Mouse (Mus musculus) heart, adult 9 months (tissue): ENCODE measurements around the gene Cdkl2.

Experiments used
- DNase-seq, 2 experiments: peaks; one replicate each; pipeline ENCODE4 v3.0.0; 2022; ENCODE audit warnings: low spot score in 2 of 2

Gene Cdkl2

DNA sequence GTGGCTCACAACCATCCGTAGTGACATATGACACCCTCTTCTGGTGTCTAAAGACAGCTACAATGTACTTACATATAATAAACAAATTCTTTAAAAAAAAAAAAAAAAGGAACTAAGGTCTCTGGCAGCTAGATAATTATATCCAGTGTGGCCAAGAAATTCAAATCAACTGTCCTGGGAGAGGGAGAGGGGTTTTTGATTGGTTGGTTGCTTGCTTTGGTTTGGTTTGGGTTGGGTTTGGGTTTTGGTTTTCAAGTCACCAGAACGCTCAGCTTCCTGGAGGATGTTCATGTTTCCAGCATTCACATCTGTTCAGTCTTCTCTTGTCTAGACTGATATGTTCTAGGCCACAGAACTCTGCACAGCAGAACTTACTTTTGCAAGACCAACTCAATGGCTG, 50.6 kb downstream of the Cdkl2 start:
- DNase-seq = no peak

DNA sequence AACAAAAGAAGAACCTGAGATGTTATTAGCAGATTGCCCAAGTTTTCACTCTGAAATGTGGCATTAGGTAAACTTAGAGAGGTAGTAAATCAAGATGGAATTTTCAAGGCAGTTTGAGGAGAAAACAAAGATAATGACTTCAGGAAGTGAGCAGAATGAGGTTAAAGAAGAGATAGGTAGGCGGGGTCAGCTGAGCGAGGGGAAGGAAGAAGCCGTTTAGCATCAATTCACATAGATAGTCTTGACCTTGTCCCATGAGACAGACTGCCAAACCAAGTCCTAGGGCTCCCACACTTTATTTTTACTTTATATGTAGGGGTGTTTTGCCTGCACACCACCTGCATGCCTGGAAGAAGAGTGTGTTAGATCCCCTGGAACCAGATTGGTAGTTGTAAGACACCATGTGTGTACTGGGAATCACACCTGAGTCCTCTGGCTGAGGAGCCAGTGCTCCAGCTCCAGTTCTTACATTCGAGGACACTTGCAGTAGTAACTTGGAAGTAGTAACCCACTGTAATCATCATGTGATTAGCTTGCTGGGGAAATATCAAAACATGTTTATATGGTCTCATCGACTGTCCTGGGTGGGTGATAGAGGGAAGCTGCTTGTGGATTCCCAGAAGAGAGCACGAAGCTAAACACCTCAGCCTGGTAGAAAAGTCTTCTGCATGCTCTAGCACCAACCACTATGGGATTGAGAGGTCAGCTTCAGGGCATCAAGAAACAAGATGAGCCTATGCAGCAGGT, 52.3 kb downstream of the Cdkl2 start:
- DNase-seq = no peak

DNA sequence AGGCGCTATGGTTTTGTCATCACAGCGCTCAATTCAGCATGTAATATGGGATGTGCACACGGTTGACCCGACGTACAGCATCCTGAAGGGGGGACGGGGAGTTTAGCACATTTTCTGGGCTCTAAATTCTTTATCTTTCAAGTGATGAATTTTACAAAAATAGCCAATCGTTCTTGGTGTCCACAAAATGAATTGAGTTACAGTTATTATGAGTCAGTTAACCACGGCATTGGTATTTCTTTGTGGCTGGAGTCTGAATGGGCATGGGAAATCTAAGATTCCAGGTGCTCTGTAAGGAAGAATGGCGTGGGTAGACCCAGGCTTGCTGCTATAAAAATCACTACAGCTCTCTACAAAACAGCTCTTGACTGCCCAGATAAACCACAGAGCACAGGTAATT, 54.4 kb downstream of the Cdkl2 start:
- DNase-seq = no peak

DNA sequence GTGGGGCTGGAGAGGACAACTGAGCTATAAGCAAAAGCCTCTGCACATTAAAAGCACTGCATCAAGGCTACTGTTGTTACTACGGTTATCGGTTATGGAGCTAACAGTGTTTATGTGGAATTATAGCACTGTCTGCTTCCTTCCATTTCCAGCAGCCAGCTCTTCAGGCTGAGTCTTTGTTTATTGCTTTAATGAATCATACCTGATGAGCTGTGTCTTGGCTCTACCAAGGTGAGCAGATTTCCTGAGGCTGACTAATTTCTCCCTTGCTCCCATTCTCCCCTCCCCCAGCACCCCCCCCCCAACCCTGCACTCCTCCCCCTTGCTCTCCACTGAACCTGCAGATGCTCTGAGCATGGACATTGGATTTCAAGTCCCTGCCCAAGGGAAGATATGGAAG, 55.9 kb downstream of the Cdkl2 start:
- DNase-seq = no peak

DNA sequence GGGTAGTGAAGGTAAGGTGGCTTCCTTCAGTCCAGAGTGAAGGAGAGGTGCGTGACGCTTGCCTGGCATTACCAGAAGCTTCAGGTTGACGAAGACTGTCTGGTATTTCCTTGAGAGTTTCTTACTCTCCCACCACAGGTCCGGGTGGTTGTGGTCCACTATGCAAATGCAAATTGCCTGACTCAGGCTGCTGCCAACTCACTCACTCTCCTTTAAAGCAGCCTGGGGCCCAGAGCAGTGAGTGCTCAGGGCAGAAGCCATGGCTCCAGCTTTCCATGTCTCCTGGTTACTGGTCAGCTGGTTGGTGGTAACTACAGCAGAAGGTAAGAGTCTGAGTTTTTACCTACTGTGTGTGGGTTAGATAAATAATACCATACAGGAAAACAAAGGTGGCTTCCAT, 56.4 kb downstream of the Cdkl2 start, which contains the start of gene Odaph:
Gene Odaph (plus strand): TSS at position 240 of the 400 bp plus-strand sequence.
- DNase-seq = no peak

DNA sequence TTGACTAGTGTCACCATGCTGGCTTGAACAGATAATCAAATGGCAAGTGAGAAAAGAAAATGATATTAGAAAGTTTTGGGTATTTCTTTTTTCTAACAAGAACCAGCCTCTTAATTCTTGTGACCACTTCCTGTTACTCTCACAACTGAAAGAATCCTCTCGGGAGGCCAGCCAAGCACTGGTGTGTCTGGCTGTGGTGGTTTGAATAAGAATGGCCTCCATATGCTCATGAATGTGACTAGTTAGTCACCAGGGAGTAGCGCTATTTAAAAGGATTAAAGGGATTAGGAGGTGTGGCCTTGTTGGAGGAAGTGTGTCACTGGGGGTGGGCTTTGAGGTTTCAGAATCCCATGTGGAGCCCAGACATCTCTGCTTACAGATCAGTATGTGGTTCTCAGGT, 58.0 kb downstream of the Cdkl2 start:
- DNase-seq = no peak

DNA sequence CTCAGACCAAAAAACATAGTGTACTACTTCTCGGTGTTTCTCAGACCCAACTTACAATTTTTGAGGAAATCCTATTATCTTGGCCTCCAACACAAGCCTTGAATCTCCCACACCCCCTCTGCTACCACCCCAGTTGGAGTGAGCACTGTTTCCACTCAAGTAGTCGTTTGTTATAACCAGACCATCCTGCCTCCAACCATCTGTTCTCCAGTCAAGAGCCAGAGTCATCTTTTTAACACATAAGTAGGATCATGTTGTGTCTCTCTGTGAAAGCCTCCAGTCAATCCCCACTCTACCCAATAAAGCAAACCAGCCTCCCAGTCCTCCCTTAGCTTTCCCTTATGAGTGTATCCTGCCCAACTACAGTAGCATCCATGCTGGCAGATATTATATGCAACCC, 60.2 kb downstream of the Cdkl2 start:
- DNase-seq = no peak

DNA sequence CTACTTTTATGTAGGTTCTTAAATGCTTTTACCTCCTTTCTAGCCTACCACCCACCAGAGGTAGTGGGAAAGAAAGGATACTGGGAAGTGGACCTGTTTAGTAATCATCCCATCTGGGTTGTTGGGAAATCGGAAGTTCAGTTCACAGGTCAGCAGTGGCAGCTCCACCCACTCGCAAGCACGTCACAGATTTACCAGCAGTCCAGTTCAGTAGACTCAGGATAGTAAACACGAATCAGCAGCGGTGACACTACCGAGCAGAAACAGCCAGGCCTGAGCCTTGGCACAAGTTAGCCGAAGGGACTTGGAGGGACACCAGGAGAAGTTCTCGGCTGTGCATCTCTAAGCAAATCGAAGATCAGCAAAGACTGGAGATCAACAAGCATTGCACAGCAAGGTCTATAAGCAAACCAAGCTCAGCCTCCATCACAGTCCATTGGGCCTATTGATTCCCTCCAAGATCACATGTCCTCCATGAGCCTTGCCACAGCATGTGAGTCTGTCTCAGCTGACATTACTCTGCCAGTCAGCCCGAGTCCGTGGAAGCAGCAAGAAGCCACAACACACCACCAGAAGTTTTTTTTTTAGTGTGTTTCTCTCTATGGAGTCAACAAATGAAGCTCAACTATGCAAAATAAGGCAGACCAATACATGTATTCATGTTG, 62.4 kb downstream of the Cdkl2 start:
- no peak for DNase-seq

DNA sequence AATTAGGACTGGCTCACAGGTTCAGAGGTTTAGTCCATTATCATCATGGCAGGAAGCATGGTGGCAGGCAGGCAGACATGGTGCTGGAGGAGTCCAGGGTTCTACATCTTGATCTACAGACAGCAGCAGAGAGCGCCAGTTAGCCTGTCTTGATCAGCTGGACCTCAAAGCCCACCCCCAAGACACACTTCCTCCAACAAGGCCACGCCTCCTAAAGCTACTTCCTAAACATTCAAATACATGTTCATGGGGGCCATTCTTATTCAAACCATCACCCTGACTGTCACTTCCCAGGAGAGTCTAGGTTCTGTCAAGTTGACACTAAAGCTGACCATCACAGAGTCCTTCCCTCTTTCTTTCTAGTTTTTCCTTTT, 66.3 kb downstream of the Cdkl2 start:
- no peak for DNase-seq

DNA sequence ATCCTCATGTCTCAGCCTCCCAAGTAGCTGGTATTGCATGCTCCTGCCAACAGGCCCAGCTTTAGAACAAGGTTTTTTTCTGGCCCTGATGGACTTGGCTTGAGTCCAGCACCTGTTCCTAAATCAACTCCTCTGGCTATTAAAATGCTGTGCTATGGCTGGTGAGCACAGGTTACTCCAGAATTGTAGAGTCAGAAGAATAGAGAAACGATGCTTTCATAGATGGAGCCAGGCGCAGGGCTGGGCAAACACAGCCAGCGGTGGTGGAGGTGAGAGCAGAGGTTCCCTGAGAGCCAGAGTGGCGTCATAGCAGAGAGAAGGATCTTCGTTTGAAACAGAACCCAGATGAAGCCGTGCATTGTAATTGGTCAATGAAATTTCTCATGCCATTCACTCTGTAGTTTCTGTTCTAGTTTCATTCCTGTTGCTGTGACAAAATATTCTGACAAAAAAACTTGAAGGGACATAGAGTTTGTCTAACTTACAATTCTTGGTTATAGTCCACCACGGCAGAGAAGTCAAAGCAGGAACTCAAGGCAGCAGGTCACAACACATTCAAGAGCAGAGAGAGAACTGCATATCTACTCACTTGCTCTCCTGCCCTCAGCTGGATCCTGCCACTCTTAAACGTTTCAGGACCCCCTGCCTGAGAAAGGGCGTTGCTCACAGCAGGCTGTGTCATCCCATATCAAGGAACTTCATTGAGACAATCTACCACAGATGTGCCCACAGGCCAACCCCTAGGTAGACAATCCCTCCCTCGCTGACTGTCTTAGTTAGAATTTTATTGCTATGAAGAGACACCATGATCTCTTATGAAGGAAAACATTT, 66.9 kb downstream of the Cdkl2 start:
- no peak for DNase-seq

DNA sequence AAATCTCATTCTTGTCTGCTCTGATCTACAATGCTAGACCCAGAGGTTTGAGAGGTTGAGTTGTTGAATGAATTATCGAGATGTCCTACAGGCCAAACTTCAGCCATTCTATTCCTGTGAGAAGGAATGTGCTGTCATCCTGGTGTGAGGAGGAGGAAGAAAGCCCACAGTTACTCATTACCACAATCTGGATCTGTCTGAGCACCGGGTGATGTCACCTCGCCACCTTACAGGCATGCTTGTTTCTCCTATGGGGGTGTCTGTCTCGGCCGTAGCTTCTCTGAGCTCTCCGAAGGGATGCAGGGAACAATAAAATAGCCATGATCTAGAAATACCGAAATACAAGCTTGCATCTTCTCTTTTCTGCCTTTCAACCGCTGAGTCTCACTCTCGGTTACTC, 67.9 kb downstream of the Cdkl2 start:
- DNase-seq = no peak

DNA sequence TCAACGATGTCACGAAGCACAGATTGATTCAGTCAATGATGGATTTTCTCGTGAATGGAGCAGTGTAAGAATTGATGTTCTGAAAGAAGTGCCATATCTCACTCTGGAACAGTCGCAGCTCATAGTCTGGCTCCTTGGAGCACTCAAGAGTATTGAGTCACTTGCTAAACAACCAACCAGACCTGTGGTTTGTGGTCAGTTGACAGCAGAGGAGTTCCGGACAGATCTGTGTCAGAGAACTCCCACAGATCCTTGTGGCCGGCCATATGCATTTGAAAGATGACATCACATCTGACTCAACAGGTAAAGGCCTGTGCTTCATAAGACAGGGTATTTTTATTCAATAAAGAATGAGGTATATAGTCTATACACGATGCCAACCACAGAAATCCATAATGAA, 69.7 kb downstream of the Cdkl2 start:
- no peak for DNase-seq

DNA sequence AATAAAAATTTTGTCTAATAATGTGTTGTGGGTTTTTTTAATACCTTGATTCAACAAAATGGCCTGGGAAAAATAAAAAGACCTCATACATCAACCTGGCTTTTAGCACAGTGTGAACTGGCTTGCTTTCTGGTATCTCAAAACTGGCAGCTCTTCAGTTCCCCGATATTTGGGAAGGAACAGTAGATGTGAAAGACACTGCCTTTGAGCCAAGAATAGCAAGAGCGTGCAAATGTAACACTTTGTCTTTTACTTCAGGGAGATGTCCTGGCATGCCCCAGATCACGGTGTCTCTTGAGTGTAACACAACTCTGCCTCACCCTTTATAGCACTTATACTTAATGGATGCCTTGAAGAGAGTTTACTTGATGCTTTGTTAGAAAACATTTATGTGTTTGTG, 71.6 kb downstream of the Cdkl2 start:
- DNase-seq = no peak

DNA sequence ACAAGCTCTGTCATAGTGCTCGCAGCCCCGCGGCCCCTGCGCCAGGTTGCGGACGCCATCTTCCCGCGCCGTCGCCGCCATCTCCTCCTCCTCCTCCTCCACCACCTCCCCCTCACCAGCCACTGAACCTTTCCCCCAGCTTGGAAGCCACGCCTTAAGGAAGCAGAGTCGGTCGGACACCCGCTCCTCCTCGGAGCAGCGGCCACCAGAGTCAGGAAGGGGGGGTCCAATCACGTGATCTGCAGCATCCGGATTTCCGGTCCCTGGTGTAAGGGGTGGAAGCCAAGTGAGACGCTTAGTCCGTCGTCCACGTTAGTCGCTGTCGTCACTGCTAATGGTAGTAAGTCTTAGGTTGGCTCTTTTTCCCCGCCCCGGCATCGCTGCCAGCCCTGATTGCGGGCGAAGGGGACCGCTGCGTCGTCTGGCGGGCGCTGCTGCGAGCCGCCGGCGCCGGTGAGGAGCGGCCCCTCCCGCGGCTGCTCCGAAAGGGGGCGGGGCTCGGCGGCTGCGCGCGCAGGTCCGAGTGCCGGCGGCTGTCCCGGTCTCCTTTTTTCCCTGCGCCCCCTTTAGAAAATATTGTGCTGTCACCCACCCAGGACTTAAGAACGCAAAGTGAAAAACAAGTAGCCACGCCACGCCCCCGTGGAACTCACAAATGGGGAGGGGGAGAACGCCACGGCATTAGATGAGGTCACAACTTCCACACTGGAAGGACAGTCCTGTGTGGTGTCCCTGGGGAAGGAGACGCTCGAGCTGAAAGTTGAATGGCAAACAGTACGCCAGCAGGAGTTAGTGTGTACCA, 80.8 kb downstream of the Cdkl2 start, which contains the start of gene Rchy1:
Gene Rchy1 (minus strand): TSS at position 430 of the 802 bp plus-strand sequence.
- peak; percentile 96 to 97 for DNase-seq

DNA sequence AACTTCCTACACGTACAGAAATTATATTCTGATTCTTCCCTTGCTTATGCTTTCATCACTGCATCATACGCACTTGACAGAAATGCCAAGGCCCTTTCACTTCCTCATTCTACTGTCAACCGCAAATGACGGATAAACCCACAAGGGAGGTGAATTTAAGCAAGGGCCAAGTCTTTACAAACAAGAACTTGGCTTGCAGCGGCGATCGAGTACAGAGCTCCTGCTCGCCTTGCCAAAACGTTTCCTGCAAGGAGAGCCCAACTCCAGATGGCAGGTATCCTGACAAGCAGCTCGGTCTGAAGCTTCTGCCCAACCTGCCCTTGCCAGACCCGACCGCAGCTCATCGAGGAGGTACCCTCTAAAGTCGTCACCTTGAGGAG, 81.4 kb downstream of the Cdkl2 start:
- peak in 1 of 2 experiments; percentile 80 for DNase-seq

DNA sequence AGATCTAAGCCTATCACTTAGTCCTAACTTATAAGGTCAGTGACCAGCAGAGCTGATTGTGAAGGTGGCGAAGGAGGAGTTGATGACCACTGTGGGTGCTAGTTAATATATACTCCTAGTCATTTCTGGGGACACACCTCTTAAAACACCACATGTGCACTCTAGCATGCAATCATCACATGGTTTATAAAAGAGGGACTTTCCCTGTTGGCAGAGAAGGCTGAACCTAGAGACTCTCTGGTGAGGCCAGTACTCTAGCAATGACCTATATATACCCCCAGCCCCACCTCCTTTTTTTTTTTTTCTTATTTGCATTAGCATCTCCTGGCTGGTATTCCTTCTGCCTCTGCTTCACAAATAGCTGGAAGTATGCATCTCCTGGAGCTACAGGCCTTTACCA, 82.3 kb downstream of the Cdkl2 start:
- peak in 1 of 2 experiments; percentile 11 for DNase-seq

DNA sequence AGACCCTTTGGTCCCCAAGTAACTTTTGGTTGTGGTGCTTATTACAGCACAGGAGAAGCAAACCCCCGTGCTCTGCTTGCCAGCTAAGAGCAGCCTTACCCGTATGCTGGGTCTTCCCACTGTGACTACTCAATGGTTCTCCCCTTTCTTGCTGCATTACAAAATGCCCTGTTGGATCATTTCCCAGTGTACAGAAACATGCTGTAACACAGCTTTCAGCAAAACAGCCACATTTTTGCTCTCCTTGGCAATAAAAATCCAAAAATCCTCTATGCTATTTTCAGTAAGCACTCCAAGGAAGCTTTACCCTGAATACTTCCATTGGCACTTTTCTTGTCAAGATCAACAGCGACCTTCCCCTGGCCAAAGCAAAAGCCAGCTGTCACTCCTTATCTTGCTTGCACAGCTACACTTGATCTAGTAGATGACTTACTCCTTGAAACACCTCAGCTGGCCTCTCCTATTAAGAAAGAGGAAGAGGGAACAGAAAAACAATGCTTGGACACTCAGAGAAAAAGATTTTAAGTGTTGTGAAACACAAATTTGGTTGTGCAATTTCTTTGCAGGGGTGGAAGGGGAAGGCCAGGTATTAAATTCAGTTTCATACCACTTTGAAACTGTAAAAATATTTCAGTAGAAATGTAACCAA, 83.0 kb downstream of the Cdkl2 start:
- peak; percentile 11 to 14 for DNase-seq

DNA sequence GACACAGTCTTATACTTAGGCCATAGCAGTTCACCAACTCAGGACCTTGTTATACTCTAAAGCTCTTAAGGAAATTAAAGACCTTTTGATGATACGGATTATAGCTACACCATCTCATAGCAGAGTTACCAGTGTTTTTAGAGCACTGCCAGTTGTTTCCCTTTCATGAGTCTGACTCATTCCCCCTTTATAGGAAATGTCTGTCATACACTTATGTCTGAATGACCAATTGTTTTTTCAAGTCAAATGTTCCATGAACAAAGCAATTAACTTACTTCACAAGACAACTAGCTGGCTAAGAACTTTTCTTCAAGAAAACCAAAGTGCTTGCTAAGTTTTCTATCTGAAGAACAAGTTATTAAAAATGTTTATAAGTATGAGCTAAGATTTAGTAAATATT, 83.7 kb downstream of the Cdkl2 start:
- DNase-seq = no peak

DNA sequence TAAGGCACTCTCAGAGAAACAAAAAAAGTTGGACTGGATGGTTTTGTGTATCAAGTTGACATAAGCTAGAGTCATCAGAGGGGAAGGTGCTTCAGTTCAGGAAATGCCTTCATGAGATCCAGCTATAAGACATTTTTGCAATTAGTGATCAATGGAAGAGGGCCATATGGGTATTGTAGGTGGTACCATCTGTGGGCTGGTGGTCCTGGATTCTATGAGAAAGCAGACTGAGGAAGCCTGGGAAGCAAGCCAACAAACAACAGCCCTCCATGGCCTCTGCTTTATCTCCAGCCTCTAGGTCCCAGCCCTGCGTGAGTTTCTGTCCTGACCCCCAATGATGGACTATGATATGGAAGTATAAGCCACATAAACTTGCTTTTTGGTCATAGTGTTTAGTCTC, 84.6 kb downstream of the Cdkl2 start:
- DNase-seq = no peak

DNA sequence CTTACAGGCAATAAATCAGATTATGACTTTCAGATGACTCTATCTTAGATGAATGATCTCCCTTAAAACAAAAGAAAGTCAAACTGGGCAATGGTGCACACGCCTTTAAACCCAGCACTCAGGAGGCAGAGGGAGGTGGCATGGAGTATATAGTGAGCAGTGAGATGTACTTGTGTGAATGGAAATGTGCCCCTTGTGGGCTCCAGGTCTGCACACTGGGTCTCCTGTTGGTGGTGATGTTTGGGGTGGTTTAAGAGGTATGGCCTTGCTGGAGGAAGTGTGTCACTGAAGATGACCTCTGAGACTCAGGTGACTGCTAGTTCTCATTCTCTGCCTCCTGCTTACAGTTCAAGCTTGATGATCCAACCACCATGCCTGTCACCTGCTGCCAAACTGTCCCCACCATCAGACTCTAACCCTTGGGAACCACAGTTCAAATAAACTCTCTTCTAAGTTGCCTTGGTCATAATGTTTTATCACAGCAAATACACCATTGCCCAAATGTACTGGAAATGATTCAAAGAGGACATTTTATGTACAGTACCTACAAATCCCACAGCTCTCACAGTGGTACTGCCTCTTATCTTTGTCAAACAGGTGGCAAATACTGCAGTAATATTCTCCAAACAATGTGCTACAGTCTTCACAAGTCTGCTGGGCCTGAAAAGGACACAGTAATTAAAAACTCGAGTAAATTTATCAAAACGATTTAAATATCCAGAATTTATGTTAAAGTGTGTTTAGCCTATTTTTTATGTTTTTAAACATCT, 86.5 kb downstream of the Cdkl2 start:
- DNase-seq = no peak
